Mouse (Mus musculus): ENCODE data around the gene Zfp970. TPM values are rescaled to one million over a fixed set of nuclear protein-coding genes. Genes with fewer than 3 reads are reported as not detected.
"Not testable (repeated sequence)": the region's sequence is repeated elsewhere in the genome, so short reads cannot be mapped to it uniquely, and the experiment has no call there.

Zfp970 gene
- total RNA-seq, 2 experiments from 2014 or later: 32.4 to 42.5 TPM

- no peak overlapping the region for H3K4me3 ChIP-seq
- TF ChIP-seq CTCF (conservative IDR thresholded peaks at IDR 0.05): no peak
- no peak for DNase-seq (ENCODE audit: low spot score in 2 of 2)
- no peak overlapping the region for H3K27ac ChIP-seq
These were observed 55.5 kb downstream of the Zfp970 start for GRCm38 (mm10) chr2:177520035-177520434.

- DNase-seq (ENCODE audit: low spot score in 2 of 2): no peak
- H3K4me3 ChIP-seq: no peak overlapping the region
- no peak for TF ChIP-seq CTCF (conservative IDR thresholded peaks at IDR 0.05)
- no peak overlapping the region for H3K27ac ChIP-seq
These were observed 58.5 kb downstream of the Zfp970 start for GRCm38 (mm10) chr2:177523061-177523460.

- H3K27ac ChIP-seq: not testable (repeated sequence)
These were observed 59.1 kb downstream of the Zfp970 start for GRCm38 (mm10) chr2:177523674-177524073.

GRCm38 (mm10) chr2:177524171-177524570, 59.6 kb downstream of the Zfp970 start:
- H3K4me3 ChIP-seq; DNase-seq (ENCODE audit: low spot score in 2 of 2); H3K27ac ChIP-seq: not testable (repeated sequence)

More at GRCm38 (mm10) chr2:177523674-177524073, 59.1 kb downstream of the Zfp970 start:
- H3K4me3 ChIP-seq; DNase-seq (ENCODE audit: low spot score in 2 of 2): not testable (repeated sequence)

Other genes with a start within 250 kb of the Zfp970 start
- 1 to 10 TPM; 2.3 to 2.7 TPM for gene Gm14409, start 197.7 kb upstream of the Zfp970 start, total RNA-seq (2021)
- 1 to 10 TPM; 3.1 to 3.2 TPM for gene Gm14412, start 140.4 kb upstream of the Zfp970 start, total RNA-seq (2021)
- 10 to 100 TPM; 29.4 to 34.4 TPM for gene Gm14418, start 66.4 kb upstream of the Zfp970 start, total RNA-seq (2021)
- gene Gm14403, start 33.5 kb downstream of the Zfp970 start, total RNA-seq (2021): 10 to 100 TPM; 33.9 to 38.5 TPM
- gene Gm14406, start 113.5 kb downstream of the Zfp970 start, total RNA-seq (2021): not detected

All from layer of hippocampus, adult 2 months (tissue).